Mouse (Mus musculus) heart, postnatal 4 days (tissue): ENCODE measurements around the gene Acaca. TPM values are rescaled to one million over a fixed set of nuclear protein-coding genes. Genes with fewer than 3 reads are reported as not detected.
"Not testable (repeated sequence)": the region's sequence is repeated elsewhere in the genome, so short reads cannot be mapped to it uniquely, and the experiment has no call there.

Source experiments
- DNase-seq: peaks from one replicate; pipeline ENCODE4 v3.0.0; 2021
- total RNA-seq, 2 experiments: library from RNA; stranded (reverse); gene quantifications; 2 replicates each; pipeline ENCODE4 v1.2.3; 2021

Acaca gene
- total RNA-seq, 2 experiments from 2014 or later: 25.0 to 28.4 TPM

DNA sequence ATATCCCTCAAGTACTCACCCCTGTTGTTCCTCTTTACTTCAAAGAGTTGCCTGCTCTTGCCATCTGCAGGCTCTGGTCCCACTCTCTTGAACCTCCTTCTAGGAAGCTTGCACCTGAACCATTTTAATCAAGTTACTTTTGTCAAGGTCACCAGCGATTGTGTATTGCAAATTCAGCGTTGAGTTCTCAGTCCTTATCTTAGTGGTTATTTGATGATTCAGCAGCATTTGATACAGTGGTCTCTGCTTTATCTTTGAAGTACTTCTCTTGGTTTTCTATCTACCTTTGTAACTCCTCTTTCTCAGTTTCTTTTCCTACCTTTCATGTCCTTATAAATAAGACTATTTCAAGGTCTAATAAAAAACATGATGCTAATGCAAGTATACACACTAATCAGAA lies 211.2 kb downstream of the Acaca start:
- no peak for DNase-seq

DNA sequence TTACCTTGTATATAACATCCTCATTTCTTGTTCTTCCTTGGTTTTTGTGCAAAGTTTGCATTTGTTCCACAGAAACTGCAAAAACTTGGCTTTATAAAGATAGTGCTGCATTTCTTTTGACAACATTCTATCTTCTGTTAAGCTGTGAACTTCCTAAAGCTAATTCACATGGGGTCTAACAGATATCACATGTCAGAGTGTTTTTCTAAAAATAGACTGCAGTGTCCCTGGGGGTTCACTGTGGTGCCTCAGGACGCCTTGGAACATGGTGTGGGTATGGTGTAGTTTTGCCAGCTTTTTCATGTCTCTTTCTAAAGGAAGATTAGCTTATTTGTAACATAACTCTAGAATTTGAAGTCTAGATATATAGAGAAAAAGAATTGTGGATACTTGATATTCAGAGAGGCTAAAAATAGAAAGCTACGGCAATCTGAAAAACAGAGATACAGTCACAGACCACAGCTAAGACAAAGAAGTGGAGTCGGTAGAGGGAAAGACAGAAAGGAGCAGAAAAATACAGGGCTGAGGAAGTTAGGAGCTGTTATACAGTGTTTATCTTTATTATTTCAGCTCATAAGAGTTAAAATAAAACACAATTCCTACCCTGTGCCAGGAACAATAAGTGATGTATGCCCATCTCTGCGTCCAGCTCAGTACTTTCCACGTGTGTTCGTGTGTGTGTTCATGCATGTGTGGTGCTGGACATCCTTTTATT lies 215.2 kb downstream of the Acaca start:
- no peak for DNase-seq

DNA sequence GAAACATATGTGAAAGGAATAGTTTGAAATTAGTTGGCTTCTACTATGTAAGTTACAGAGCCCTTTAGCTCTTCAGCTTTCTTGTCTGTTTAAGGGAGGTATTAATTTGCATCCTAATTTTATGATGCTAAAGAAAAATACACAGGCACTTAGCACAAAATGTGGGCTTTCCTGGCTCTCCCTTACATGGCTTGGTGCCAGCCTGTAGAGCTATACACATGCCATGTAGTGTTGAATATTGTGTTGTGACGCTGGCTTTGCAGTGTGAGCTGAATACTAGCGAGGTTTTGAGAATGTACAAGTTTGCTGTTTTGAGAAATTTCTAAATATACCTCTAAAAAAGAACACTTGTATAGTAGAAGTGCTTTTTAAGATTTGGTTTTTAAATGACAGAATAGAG lies 218.3 kb downstream of the Acaca start:
- DNase-seq: no peak

DNA sequence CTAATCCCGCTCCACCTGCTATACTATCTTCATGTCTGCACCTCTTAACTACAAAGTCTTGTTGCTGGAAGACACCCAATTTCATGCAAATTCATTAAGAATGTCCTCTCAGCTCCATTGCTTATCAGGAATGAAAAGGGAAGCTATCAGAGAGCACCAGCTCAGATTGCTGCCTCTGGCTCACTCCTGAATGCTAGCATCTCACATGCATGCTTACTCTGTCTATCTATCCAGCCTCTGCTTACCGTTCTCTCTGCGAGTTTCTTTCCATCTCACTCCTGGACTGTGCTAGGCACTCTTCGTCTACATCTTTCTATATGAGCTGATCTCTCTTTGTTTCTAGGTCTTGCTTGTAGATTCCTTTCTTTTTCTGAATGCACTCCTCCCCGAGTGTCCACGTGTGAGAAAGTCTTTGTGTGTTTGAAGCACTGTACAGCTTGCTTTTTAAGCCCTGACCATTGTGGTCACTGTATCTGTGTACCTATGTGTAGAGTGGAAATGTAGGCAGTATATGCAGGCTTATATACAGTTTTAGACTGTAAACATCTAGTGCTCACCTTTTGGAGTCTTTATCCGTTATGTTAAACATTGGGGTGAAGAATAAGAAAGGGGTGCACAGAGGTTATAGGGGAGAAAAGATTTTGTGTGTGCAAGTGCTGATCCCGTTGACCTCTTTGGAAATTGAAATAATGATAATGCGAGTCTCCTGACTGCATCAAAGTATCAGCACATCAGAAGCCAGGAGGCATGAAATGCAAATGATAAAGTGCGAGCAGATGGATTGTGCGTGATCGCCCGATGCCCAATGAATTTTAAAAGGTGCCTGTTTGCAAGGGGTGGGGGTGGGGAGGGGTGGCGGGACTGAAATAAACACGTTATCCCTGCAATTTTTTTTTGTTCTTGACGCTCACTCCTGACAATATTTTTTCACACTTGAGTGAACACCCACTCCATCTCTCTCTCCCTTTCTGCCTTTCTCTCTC lies 219.7 kb downstream of the Acaca start:
- no peak for DNase-seq

DNA sequence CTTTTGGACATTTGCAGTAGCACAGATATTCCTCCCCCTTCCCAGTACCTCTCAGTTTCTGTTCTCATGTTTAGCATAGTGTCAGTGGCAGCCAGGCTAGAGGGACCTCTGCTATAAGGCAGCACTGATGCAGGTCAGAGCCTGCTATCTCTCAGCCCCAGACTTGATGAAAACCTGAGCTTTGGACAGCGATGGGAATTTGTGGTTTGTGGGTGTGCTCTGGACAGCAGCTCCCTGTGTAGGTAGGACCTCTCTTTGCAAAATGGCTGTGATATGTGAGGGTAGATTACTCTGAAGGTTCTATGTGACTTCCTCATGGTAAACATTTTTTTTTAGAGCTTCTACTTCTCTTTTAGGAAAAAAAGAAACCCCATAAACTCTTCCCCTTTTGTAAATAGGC lies 221.7 kb downstream of the Acaca start:
- no peak for DNase-seq

DNA sequence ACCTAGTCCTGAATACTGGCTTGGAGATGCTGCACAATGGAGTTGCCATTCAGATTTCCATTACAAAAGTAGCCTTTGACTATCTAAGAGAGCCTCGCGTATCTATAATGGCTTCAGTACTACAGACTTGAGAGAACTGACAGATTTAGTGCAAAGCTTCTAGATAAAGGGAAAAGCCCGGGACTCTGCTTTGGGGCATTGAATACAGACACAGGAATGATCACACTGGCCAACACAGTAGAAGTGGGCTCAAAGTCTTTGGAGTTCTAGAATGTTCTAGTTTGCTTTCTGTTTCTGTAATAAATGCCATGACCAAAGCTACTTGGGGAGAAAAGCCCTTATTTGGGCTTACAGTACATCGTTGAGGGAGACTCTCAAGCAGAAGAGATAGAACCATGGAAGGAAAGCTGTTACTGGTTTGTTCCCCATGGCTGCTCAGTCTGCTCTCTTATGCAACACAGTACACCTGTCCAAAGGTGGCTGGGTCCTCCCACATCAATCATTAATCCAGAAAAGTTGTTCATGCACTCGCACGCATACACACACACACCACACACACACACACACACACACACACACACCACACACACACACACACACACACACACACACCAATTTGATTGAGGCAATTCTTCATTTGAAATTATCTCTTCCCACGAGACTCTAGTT lies 223.7 kb downstream of the Acaca start:
- no peak for DNase-seq

DNA sequence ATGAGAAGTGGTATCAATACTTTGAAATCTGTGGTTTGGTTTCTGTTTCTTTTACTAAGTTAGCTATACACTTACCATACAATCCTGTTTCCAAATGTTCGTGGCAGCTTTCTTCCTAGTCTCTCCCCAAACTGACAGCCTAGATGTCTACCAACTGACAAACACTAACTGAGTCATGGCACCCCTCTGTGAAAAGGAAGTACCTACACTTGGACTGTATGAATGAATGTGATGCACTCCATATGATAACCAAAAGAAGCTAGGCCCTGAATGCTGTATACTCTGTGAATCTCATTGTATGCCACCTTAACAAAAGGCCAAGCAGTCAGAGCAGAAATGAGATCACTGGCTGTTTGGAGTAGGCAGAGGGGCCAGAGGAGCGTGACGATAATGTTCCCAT lies 227.8 kb downstream of the Acaca start:
- no peak for DNase-seq

DNA sequence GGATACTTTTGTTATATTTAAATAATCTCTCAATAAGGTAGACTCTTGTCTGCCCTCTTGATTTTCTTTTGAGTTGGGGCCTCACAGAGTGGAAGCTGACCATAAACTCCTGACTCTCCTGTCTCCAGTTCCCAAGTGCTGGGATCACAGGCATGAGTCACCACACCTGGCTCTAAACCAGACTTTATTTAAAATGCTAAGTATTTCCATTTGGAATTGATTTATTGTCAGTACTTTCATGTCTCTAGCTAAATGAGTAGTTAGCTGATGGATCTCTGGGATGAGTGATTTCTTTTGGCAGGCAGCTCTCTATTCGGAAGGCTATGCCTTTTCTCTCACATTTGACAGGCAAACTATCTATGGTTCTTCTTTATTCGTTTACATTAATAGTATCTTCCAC lies 228.3 kb downstream of the Acaca start:
- no peak for DNase-seq

DNA sequence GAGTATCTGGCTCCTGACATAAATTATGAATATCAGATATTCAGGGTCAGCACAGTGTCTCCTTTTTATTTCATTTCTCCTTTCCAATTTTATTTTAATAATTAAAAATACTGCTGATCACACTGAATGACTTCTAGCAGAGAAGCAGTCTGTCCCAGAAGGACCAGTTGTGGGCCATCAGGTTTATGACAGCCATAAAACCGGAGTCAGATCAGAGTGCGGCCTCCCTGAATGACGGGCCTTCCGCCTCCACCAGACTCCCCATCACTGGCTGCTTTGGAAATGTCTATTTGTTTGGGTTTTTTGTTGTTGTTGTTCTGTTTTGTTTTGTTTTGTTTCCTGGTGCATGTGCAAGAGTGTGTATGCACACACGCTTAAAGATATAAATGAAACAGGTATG lies 232.1 kb downstream of the Acaca start:
- no peak for DNase-seq

DNA sequence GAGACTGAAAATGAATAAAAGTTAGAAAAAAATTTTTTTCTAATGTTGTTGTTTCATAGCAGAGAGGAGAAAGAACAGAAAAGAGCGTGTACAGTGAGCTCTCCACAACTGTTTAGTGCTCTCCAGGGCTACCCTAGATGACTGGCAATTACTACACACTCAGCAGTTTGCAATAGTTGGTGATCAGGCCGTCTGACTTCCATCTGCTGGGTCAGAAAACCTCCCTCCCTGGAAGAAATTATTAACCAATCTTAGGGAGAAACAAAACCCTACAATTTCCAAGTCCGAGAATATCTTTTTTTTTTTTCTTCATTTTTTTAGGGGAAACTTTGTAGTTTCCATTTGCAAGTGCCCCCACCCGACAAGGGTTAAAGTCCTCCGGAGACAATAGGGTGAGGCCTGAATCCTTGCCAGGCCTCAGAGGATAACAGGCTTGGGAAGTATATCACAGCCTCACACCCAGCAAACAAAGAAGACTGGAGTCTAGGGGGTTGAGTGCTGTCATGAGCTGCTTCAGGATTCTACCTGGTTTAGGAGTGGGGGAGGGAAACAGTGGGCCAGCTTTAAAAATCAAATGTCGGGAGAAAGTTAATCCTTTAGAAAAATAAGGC lies 233.3 kb downstream of the Acaca start:
- DNase-seq: no peak

DNA sequence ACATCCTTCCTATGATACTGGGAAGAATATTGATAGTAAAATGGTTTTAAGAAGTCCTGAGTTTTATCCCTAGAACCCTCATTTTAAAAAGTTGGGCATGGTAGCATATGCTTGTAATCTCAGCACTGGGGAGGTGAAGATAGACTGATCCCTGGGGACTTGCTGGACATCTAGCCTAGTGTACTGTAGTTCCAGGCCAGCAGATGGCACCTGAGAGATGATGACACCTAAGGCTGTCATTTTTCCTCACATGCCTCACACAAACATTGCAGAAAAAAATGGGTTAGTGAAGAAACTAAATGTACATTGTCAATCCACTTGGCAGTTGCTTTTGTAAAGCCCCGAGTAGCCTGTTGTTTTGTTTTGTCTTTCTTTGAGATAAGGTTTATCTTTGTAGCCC lies 235.8 kb downstream of the Acaca start:
- no peak for DNase-seq

DNA sequence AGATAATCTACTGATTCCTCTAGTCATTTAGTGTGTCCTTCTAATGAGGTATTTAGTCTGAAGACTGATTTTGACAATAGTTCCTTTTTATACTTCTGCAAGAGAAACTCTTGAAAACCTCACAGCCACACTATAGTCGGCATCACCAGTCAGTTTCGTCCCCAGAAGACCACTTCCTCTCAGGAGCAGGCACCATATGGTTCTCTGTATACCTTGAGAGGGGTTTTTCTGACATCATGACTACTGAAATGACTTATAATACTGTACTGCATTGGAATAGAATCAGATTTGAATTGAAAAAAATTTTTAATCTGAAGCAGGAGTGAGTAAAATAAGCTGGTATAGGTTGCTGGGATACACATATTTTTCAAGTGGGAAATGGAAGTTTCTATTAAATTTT lies 239.4 kb downstream of the Acaca start:
- no peak for DNase-seq

DNA sequence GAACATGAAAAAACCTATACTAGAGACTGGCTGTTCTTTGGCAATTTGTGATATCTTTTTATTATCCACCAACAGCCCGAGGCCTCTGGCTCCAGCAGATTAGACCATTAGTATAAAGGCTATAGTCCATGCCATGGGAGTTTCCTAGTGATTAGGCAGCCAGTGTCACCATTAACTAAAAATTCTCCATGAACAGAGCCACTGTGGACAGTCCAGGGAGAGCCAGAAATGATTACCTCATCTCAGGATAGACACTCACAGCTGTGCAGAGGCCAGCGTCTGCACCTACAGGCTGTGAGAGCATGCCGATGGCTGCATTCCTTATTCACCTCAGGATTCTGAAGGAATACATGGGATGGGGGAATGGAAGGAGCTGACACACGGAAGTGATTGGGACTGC lies 243.7 kb downstream of the Acaca start:
- DNase-seq: no peak

DNA sequence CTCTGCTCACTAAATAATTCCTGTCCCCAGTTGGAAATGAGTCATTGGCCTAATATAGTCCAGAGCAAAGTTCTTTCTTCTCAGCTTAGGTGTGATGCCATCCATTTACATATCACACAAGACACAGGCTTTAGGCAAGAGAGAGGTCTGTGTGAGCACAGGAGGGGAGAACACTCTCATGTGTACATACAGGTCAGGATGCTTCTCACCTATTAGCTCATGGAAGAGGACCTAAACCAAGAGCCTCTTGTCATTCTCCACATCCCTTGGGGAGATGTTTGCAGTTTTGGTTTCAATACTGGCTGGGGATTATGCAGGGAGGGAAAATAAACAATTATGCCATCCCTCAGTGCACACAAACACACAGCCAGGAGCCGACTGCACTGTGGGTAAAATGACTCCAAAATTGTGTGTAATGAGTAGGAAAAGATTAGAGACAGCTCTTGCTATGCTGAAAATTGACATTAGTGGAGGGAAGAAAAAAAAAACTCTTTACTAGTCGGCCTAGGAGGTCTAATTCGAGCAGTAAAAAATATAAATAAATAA lies 246.6 kb downstream of the Acaca start:
- no peak for DNase-seq

DNA sequence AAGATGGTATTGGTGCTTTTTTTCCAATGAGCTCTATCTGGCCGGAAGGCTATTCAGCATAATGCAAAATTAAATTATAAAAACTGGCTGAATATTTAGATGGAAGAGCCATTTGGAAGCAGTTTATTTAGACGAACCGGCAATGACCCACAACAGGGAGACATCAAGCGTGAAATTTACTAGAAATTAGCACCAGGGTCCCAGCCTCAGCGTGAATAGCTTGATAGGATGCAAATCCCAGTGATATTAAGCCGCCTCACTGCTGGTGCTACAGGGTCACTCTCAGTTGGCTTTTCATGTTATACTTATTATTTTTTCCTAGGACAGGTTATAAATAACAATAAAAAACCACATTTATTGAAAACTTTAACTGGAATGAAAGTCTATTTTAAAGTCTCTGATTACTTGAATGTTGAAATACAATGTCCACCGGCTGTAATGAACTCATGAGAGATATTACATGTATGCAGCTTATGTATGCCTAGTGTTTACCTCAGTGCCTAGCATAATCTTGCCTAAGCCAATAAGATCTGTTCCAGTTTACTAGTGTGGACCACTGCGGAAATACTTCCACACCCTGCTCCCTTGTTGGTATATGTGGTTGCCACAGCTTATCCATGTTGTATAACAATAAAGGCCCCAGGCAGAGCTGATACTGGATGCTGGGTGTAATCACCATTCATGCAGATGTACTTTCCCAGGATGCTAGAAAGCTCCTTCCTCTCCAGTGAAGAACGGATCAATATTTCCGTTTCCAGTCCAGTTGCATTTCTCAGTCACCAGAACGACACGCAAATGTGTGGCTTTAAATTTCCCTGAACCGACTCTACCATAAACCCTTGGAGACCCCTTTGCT lies 247.3 kb downstream of the Acaca start:
- no peak for DNase-seq

DNA sequence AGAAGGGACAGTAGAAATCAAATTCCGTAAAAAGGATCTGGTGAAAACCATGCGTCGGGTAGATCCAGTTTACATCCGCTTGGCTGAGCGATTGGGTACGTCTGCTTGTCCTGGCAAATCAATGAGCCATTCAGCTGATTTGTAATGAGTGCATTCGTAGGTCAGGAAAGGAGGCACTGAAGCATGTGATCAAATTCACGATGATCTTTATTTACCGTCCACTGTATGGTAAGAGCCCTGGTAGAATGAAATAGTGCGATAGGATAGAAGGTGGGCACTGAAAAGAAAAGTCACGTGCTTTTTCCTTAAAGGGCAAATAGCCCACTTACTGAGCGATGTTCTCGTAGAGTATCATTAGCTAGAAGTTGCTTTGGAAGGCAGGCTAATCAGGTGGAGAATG lies 253.0 kb downstream of the Acaca start:
- DNase-seq: no peak

DNA sequence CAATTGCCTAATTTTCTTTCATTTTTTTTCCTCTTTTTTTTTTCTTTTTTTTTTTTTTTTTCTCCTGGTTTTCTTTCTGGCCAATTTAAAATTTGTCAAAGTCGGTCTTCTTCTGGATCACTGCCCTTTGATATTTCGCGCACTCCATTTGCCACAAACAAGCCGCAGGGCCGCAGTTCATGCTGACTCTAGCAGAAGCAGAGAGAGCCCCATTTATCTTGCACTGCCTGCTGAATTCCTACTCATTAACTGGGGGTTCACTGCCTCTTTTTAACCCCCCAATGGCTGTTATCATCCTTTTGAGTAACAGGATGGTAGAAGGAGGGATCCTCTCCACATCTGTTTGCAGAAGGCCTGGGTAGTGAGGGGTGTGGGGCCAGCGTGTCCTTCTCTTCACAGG lies 254.4 kb downstream of the Acaca start:
- DNase-seq: no peak

DNA sequence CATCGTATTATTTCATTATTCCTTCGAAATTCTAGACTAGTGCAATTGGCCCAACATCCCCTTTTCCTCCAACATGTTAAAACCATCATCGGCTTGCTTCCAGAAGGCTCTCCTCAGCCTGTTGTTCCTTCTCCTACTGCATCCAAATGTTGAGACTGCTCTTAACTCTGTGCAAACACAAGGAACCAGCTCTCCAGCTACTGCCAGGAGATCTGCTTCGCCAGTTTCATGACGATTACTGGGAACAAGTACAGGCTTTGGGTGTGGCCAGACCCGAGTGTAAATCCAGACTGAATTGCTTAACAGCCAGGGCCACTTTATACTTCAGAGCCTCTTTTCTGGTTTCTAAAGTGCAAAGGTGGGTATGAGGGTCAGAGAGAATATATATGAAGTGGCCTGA lies 259.9 kb downstream of the Acaca start:
- peak; percentile 29 for DNase-seq

DNA sequence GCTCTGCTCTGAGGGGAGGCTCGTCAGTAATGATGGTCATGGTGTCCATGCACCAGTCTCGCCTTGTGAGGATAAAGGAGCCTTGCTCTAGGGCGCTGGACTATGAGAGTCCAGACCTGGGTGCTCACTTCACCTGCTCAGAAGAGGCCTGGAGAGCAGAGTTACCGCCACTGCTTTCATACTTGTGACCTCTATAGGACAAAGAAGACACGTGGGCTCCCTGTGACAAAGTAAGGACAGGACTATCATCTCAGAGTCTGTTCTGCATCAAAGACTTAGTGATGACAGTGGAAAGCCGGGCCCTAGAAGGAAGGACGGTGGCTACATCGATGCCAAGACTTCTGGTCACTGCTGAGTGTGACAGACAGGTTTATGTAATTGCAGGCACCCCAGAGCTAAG lies 261.7 kb downstream of the Acaca start:
- no peak for DNase-seq

DNA sequence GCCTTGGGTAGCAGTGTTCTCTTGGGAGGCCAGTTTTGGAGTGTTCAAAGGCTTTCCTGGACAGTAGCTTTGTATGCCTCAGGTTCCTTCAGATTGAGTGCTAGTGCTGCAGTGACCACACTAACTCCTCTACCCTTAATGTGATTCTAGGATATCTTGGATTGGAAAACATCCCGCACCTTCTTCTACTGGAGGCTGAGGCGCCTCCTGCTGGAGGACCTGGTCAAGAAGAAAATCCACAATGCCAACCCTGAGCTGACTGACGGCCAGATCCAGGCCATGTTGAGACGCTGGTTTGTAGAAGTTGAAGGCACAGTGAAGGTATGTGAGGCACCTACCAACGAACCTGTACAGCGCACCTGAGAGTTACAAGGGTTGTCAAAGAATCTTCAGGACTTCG lies 262.6 kb downstream of the Acaca start:
- not testable (repeated sequence) for DNase-seq

DNA sequence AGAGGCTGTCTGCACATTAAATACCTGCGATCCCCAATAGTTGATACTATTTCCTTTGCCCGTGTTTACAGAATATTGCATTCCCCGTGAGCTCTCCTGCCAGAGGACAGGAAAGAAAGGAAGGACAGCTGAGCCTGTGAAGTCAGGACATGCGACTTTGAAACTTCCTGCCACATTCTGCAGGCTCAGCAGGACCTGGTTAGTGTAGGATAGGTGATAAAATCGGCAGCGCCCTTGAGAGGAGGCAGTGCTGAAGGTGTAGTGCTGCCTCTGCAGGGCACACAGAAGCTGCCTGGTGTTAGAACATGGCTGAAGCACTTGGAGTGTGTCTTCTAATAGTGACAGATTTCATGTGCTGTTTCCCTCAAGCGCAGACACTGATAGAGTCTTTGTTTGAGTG lies 264.1 kb downstream of the Acaca start:
- no peak for DNase-seq

DNA sequence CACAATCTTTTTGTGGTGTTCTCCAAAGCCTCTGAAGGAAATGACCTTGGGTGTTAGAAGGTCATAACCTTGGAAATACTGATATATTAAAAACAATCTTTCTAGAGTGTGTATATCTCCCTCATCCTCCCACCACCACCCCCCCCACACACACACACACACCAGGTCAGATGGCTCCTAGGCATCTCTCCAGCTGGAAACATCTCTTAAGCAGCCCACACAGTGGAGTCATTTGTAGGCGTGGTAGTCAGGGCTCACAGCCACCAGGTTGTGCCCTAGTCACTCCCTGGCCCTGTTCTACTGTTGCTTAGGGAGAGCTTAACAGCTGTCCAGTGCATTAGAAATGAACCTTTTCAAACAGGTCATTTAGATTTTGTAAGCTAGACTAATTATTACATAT lies 265.5 kb downstream of the Acaca start:
- DNase-seq: peak; percentile 19
